Mouse (Mus musculus): ENCODE measurements around the gene Uhrf1bp1l. TPM values are rescaled to one million over a fixed set of nuclear protein-coding genes. Genes with fewer than 3 reads are reported as not detected.
"Not testable (repeated sequence)": the region's sequence is repeated elsewhere in the genome, so short reads cannot be mapped to it uniquely, and the experiment has no call there.

The Uhrf1bp1l gene
- total RNA-seq (2021) = 10 to 100 TPM in 1 of 2 experiments, 1 to 10 TPM in 1; 9.8 to 12.9 TPM
- long read RNA-seq, experiment 1, full-length matches to known transcripts = 2 of 5 reads
- long read RNA-seq, experiment 1, partial matches to known transcripts = 2 of 5 reads
- long read RNA-seq, experiment 1, other reads (novel, unspliced or antisense) = 1 of 5 reads
- long read RNA-seq, experiment 2, full-length matches to known transcripts = 5 of 13 reads
- long read RNA-seq, experiment 2, partial matches to known transcripts = 6 of 13 reads
- long read RNA-seq, experiment 2, other reads (novel, unspliced or antisense) = 2 of 13 reads

- intact Hi-C loops (cut with DNase I; ENCODE audit: low total_unique reads) = no loop called here
- DNase-seq = peak; percentile 94
Observed at GRCm38 (mm10) chr10:89744871-89745665, at the start of gene Uhrf1bp1l. TSS of gene Uhrf1bp1l (plus strand) at chr10:89744991.

DNA sequence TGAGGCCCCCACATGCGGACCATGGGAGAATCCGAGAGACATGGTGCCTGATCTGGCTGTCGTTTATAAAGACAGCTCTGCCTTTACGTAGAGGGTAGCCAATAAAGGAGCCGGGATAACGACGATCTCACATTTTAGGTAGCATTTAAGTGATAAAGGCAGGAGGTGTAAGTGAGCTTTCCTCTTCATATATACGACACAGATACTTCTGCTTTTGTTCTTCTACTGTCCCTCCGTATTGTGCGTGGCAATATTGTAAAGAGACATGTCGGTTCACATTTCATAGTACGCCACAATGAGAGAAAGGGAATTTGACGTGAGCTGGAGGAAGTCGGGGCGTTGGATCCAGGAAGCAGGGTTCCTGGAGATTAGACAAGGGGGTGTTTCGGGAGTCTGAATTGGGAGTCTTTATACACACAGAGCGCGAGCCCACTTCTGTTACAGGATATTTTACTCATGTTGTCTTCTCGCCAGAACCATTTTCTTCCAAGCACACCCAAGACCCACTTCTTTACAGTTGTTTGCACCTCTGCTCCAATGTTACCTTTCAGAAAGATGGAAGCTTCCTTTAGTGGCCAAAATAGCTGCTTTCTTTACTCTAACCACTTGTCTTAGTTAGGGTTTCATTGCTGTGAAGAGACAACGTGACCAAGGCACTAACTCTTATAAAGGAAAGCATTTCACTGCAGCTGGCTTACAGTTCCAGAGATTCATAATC lies 49.4 kb upstream of the Uhrf1bp1l start:
- intact Hi-C loops (cut with DNase I; ENCODE audit: low total_unique reads) = no loop called here
- DNase-seq = no peak

GRCm38 (mm10) chr10:89696270-89696669 lies 48.5 kb upstream of the Uhrf1bp1l start:
- intact Hi-C loops (cut with DNase I; ENCODE audit: low total_unique reads); DNase-seq: not testable (repeated sequence)

DNA sequence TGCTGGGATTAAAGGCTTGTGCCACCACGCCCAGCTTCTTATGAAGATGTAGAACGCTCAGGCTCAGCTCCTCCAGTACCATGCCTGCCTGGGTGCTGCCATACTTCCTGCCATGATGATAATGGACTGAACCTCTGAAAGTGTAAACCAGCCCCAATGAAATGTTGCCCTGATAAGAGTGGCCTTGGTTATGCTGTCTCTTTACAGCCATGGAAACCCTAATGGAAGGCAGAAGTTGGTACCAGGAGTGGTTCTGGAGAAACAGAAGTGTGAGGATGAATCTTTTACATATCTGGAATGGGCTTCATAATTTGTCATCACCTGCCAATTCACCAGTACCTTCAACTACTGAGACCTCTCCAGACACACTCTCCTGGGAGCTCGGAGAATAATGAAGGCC lies 46.8 kb upstream of the Uhrf1bp1l start:
- DNase-seq = no peak
- intact Hi-C loops (cut with DNase I; ENCODE audit: low total_unique reads) = no loop called here

DNA sequence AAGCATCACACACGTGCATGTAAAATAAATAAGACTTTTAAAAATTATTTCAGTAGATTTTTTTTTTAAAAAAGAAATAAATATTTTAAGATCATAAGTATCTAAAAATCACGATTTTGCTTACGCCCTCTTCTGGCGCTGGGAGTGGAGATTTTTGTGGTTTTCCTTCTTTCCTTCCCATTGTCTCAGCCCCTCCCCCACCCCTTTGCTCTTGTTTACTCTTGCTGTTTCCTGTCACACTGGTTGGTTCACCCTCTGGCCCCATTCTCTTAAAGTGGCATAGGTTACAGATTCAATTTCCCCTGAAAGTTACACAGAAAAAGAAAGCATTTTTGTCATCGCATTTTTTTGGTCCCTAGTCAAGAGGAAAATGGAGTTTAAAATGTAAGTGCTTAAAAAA lies 41.7 kb upstream of the Uhrf1bp1l start:
- intact Hi-C loops (cut with DNase I; ENCODE audit: low total_unique reads) = no loop called here

GRCm38 (mm10) chr10:89707397-89707796 lies 37.4 kb upstream of the Uhrf1bp1l start:
- intact Hi-C loops (cut with DNase I; ENCODE audit: low total_unique reads) = no loop called here
- no peak for DNase-seq

More for the DNA sequence above, 41.7 kb upstream of the Uhrf1bp1l start:
- DNase-seq = no peak

DNA sequence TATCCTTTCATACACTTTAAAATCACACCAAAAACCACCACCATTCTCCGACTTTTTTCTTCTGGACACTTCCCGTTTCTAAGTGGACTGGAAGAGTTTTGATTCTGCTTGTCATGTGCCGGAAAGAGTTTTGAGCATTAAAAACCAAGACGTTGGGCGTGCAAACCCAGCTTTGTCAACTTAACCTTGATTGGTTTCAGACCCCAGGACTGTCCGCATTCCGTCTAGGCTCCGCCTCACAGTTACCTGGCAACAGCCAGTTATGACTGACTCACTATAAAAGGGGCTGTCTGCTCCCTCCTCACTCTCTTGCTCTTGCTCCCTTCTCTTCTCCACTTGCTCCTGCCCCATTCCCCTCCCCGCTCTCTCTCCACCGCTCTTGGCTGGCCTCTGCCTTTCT lies 36.1 kb upstream of the Uhrf1bp1l start:
- DNase-seq = no peak
- intact Hi-C loops (cut with DNase I; ENCODE audit: low total_unique reads) = no loop called here

- intact Hi-C loops (cut with DNase I; ENCODE audit: low total_unique reads) = no loop called here
- no peak for DNase-seq
Observed at GRCm38 (mm10) chr10:89714910-89715309, 29.9 kb upstream of the Uhrf1bp1l start.

DNA sequence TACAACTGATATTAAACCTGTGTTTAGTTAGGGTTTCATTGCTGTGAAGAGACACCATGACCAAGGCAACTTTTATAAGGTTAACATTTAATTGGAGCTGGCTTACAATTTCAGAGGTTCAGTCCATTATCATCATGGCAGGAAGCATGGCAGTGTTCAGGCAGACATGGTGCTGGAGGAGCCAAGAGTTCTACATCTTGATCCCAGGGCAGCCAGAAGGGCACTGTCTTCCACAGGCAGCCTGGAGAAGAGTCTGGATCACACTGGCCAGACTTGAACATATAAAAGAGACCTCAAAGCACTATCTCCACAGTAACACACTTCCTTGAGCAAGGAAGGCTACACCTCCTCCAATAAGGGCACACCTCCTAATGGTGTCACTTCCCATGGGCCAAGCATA lies 24.5 kb upstream of the Uhrf1bp1l start:
- intact Hi-C loops (cut with DNase I; ENCODE audit: low total_unique reads) = no loop called here
- DNase-seq = no peak

DNA sequence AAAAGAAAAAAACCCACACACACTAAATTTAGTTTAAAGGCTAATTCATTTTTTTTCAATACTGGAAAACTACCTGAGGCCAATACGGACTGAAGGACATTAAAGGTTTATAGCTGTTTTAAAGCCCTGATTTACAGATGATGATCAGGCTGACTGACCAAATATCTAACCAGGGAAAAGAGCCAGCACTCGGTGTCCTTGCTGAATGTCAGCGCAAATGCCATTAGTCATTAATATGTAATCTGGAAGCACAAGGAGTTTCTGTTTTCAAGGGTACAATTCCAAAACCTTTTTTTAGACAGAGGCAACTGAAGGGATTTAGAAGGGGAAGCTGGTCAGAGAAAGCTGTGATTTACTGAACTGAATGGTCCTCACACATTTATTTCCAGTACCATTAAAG lies 24.0 kb upstream of the Uhrf1bp1l start:
- intact Hi-C loops (cut with DNase I; ENCODE audit: low total_unique reads) = no loop called here
- no peak for DNase-seq

DNA sequence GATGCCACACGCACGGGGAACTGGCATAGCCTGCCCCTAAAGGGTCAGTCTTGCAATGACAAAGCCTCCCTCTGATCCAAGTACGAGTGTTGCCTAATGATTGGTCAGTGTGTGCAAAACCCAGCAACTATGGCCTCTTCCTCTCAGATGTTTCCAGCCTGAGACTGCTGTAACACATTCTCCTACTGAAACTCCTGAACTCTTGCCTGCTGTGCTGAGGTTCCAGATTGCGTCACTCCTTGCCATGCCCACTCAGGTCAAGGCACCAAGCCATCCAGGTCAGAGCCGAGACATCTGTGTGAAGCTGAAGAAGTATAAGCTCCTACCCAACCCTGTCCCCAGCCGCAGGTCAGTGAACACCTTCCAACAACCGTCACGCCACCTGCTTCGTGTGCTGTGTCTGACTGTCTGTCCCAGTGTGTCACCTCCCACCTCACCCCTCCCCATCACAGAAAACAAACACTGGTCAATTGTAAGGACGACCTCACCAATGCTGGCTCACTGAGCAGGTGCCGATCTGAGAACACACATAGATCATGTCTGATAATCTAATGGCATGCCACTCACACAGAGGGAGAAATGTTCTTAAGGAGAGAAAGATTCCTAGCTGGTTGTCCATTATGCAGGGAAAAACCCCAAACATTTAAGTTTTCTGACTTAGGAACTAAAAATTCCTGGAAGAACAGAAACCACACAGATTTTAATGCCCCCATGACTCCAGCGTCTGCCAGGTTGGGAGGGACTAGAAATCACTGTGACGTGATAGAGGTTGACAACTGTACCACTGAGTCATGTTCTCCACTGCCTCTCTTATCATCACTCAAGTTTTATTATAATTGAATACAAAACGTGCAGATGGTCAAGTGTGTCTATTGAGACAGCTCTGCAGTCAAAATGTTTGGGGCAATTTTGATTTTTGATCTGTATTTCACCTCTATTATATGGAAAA lies 22.3 kb upstream of the Uhrf1bp1l start:
- intact Hi-C loops (cut with DNase I; ENCODE audit: low total_unique reads) = no loop called here
- no peak for DNase-seq

GRCm38 (mm10) chr10:89730386-89730785 lies 14.4 kb upstream of the Uhrf1bp1l start:
- intact Hi-C loops (cut with DNase I; ENCODE audit: low total_unique reads) = no loop called here
- DNase-seq = no peak

DNA sequence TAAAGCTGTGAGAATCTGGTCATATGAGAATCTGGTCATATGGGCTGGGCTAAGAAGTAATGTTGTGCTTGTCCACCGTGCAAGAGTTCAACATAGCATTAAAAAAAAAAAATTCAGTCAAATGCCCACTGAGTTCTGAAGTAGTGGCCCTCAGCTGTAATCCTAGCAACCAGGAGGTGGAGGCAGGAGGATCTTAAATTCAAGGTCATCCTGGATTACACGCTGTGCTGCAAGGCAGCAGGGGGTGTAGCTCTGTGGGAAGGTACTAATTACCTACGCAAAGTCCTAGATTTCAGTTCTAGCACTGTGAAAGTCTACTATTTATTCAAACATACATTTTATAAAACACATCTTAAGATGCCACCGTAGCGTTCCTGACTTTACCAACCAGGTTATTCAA lies 13.4 kb upstream of the Uhrf1bp1l start:
- no peak for DNase-seq
- intact Hi-C loops (cut with DNase I; ENCODE audit: low total_unique reads) = no loop called here

GRCm38 (mm10) chr10:89732001-89732794 lies 12.6 kb upstream of the Uhrf1bp1l start, which contains the start of gene Actr6:
TSS of gene Actr6 (minus strand) at chr10:89732295.
- intact Hi-C loops (cut with DNase I; ENCODE audit: low total_unique reads) = no loop called here
- peak; percentile 91 for DNase-seq

DNA sequence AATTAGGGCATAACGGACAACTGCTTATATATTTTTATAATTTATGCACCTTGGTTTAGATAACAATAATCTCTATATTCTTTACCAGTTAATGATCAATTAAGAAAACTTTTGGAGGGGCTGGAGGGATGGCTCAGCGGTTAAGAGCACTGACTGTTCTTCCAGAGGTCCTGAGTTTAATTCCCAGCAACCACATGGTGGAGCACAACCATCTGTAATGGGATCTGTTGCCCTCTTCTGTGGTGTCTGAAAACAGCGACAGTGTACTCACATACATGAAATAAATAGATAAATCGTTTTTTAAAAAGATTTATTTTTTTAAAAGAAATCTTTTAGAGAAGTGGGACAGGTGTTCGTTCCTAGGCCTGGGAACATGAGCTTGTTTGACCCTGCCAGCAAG lies 7.7 kb upstream of the Uhrf1bp1l start:
- intact Hi-C loops (cut with DNase I; ENCODE audit: low total_unique reads) = no loop called here
- no peak for DNase-seq

DNA sequence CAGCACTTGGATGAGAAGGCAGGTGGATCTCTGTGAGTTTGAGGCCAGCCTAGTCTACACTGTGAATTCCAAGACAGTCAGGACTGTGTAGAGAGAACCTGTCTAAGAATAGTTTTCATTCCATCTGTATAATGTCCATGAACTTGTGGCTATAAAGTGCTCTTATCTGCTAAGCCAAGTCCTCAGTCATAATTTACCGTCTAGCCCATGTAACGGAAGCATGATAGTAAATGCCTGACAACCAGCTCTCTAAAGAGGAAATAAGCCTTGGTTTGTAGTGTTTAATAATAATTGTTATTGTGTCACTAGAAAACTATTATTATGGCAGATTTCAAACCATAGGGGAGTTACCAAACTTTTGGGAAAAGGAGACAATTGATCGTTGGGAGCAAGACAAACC lies 6.9 kb upstream of the Uhrf1bp1l start:
- DNase-seq = no peak
- intact Hi-C loops (cut with DNase I; ENCODE audit: low total_unique reads) = no loop called here

- intact Hi-C loops (cut with DNase I; ENCODE audit: low total_unique reads) = no loop called here
- DNase-seq = no peak
Observed at GRCm38 (mm10) chr10:89738395-89738794, 6.4 kb upstream of the Uhrf1bp1l start.

- DNase-seq = no peak
- intact Hi-C loops (cut with DNase I; ENCODE audit: low total_unique reads) = no loop called here
Observed at GRCm38 (mm10) chr10:89739703-89740102, 5.1 kb upstream of the Uhrf1bp1l start.
